ENCODE assay signal across 12 mouse cellular contexts in the genomic region with DNA sequence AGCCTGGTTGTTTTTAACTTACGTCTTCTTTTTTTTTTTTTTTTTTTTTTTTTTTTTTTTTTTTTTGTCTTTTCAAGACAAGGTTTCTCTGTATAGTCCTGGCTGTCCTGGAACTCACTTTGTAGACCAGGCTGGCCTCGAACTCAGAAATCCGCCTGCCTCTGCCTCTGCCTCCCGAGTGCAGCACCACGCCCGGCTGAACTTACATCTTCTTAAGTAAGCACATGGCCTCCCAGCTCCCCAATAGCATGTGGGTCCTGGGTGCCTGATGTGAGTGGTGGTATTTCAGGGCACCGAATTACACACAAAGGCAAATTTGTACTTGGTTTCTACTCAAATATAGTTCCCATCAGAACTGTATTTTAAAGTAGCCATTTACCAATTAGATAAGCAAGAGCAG. TPM values are rescaled to one million over a fixed set of nuclear protein-coding genes. Genes with fewer than 3 reads are reported as not detected.
"Had no signal": no experiment of that assay in that cellular context is flagged by ENCODE, and none has a peak within 500 bp of the region (broad histone marks: within the 10 kb centered on the region; RNA-seq: fewer than 3 reads in every experiment).

No protein-coding gene starts in this region.

RNA-seq across cellular contexts. Expression of a gene that starts 9.8 kb away (rescaled TPM):
- total RNA-seq: granulocyte monocyte progenitor cell, adult 5-6 weeks had no signal

RNA-seq across cellular contexts. Expression of a gene that starts 30.3 kb away (rescaled TPM):
- total RNA-seq: heart, adult 18-20 months; heart, adult 2 months; heart, adult 8-10 months had no signal
- polyA plus RNA-seq: embryonic facial prominence, embryonic 10.5 days; embryonic facial prominence, embryonic 11.5 days; embryonic facial prominence, embryonic 12.5 days; embryonic facial prominence, embryonic 13.5 days; erythroblast, embryonic 14.5 days; forebrain, embryonic 10.5 days; forebrain, embryonic 12.5 days; heart, embryonic 10.5 days had no signal
